Mouse (Mus musculus) splenic B cell, adult 2 months (primary cell): ENCODE measurements around the gene Myt1.
A peak's percentile ranks its signal among the peaks of the same experiment; 100 is the strongest.

Experiments used
- DNase-seq: peaks from one replicate; pipeline ENCODE4 v3.0.0-alpha.2; 2011; ENCODE audit warnings: low read depth, low spot score
- H3K27me3 ChIP-seq: 2 replicates; pipeline ENCODE4 v1.6.1; 2012; ENCODE audit warnings: mild to moderate bottlenecking, low read length, moderate library complexity, mixed read lengths; ENCODE audit not compliant: control insufficient read depth, poor library complexity, insufficient read depth, severe bottlenecking
- H3K36me3 ChIP-seq: 2 replicates; pipeline ENCODE4 v1.6.1; 2012; ENCODE audit warnings: mild to moderate bottlenecking, low read length, moderate library complexity, mixed read lengths; ENCODE audit not compliant: control insufficient read depth, poor library complexity, insufficient read depth, severe bottlenecking

The Myt1 gene

DNA sequence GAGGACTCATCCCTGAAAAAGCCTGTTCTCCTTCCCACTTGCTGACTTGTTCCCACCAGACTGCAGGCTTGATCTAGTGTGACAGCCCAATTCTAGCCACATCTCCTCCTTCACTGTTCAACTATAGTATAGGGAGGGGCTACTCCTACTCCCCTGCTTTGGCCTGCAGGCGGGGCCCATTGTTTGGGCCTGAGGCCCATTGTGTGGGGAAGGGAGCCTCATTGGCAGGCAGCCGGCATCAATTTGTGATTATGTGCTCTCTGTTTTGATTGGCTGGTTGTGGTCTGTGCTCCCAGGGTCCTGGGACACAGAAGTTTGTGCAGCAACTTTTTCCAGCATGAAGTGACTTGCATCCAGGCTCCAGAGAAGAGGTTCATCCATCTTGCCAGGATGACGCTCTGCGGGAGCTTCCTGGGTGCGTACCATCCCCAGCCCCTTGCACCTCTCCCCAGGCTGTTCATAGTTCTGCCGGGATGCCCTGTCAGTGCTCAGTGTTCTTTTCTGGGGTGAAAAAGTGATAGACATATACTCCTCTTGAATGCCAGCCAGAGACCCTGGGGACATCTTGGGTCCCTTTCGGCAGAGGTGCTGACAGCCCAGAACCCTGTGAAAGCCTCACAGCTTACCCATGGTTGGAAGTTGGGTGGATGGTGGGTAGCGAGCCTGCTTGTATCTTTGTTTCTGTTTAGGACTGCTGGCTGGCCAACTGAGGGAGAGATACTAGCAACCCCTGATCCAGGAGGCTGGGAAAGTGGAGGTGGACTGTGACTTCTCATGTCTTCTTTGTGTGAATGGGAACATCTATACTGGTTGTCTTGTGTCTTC, at the start of gene Myt1:
Gene Myt1 (plus strand): TSS at position 327 of the 825 bp plus-strand sequence.
- Histone ChIP-seq H3K36me3 (no peaks in the 10 kb centered on the region), H3K27me3 (no peaks in the 10 kb centered on the region)
- DNase-seq, result no peak

- DNase-seq, result no peak
- no peaks in the 10 kb centered on the region for H3K27me3 ChIP-seq
Observed at GRCm38 (mm10) chr2:181713749-181714148, 49.4 kb upstream of the Myt1 start.

DNA sequence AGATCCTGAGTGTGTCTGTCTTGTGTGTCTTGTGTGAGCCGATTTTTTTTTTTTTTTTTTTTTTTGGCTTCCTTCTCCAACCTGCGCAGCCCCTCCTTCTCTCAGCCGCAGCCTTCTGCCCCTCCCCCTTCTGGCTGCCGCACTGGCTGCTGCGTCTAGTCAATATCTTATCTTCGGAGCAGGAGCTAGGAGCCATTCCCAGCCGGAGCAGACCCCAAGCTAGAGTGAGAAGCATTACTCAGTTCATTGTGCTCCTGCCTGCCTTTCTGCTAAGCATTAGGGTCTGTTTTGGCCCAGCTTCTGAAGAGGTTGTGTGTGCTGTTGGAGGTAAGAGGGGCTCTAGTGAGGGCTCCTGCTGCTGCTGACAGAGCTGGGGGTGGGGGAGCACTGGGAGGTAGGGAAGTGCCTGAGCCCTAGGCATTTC, 48.2 kb upstream of the Myt1 start, which contains the start of gene Oprl1:
Gene Oprl1 (plus strand): TSS at position 114 of the 424 bp plus-strand sequence.
- no peaks in the 10 kb centered on the region for H3K27me3 ChIP-seq
- no peak for DNase-seq
- H3K36me3 ChIP-seq, result no peaks in the 10 kb centered on the region

More at GRCm38 (mm10) chr2:181713749-181714148, 49.4 kb upstream of the Myt1 start:
- H3K36me3 ChIP-seq, result no peaks in the 10 kb centered on the region

DNA sequence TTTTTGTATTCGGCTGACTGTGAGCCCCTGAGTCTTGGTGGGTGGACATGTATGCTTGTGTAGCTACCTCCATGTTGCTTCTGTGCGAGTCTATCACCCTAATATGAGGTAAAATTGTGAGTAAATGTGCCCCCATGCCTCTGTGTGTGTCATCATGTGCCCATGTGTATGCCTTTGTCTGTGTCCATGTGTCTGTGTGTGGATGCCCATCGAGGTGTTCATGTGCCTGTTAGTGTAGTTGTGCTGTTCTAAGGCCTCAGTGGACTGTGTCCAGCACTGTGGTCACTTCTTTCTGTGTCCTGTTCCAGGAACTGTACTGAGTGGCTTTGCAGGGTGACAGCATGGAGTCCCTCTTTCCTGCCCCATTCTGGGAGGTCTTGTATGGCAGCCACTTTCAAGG, 47.8 kb upstream of the Myt1 start:
- no peak for DNase-seq
- Histone ChIP-seq H3K36me3 (no peaks in the 10 kb centered on the region), H3K27me3 (no peaks in the 10 kb centered on the region)

DNA sequence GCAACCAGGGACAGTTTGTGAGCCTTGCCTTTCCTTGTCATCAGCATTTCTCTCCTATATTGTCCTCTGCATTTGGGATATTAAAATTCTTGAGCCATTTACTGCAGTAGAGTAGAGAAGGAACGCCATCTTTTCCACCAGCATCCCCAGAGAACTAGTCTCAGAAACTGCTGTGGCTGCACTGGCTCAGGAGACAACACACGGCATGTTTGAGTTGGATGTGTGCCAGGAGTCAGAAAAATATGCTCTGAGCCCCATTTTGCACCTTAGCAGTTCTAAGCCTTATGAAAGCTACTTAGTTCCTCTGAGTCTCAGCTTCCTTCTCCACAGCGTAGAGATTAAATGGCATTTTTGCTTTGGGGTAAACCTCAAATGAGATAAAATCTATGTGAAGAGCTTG, 46.1 kb upstream of the Myt1 start:
- Histone ChIP-seq H3K27me3 (no peaks in the 10 kb centered on the region), H3K36me3 (no peaks in the 10 kb centered on the region)
- DNase-seq, result no peak

DNA sequence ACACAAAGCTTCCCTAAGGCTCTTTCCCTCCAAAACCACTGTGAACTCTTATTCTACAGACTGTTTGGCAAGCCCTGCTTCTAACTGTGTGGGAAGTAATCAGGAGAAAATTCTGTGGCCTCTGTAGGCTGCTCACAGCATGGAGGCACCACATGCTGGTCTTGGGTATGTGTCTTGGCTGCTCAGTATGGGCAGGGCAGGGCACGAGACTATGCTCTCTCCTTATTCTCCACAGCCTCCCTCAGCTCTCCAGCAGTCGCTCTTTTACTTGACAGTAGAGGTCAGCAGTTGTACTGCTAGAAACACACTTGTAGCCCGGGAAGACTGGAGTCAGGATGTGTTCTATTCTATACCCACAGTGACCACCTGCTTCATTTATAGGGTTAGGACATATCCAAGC, 43.1 kb upstream of the Myt1 start:
- no peak for DNase-seq
- no peaks in the 10 kb centered on the region for H3K36me3 ChIP-seq
- no peaks in the 10 kb centered on the region for H3K27me3 ChIP-seq

DNA sequence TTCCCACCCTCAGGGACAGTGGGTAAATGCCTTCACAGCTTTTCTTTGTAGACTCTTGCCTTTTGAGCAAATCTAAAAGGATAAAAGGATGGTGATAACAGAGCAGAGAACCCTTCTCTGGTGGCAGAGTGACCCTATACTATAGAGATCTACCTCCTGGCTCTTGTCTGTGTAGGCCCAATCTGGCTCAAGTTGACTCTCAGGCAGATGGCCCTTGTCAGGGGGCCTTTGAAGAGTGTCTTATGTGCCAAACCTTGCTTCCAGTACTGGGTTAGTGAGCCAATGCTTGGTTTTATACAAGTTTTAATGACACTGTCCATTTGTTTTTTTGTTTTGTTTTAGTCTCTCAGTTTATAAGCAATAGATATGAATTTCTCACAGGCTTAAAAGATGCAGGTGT, 41.9 kb upstream of the Myt1 start:
- DNase-seq, result no peak
- Histone ChIP-seq H3K27me3 (no peaks in the 10 kb centered on the region), H3K36me3 (no peaks in the 10 kb centered on the region)

DNA sequence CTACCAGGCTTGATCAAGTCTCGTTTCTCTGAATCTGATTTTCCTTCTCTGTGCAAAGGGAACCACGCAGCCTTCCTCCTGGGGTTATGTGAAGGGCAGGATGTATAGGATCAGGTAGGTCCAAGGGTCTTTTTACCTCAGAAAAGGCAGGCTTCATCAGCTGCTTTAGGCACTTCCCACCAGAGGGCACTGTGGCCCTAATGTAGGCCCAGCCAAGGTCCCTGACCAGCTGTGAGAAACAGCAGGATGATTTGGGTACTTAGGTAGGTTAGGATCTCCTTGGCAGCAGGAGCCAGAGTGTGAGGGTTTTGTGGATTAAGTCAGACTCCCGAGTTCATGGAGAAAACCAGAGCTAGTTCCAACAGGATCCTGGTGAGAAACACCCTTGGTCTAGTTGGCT, 40.9 kb upstream of the Myt1 start:
- Histone ChIP-seq H3K36me3 (no peaks in the 10 kb centered on the region), H3K27me3 (no peaks in the 10 kb centered on the region)
- peak; percentile 40 for DNase-seq

- Histone ChIP-seq H3K36me3 (no peaks in the 10 kb centered on the region), H3K27me3 (no peaks in the 10 kb centered on the region)
- no peak for DNase-seq
Observed at GRCm38 (mm10) chr2:181727659-181728262, 35.4 kb upstream of the Myt1 start.

DNA sequence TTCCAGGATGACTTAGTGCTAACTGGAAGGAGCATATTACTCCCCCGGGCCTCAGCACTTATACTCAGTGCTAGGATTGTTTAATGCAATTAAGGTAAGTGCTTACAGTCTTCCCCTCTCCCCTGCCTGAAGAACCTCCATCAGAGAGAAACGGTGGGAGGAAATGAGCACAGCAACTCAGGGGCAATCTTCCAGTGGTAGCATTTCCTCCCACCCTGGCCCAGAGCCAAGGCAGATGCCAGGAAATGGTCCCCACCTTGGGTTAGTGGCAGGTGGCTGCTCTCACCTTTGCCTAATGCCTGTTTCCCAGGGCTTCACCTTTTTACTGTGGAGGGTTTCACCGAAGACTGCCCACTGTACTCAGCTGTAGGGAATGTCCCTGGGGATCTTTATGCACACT, 33.1 kb upstream of the Myt1 start:
- H3K27me3 ChIP-seq, result no peaks in the 10 kb centered on the region
- H3K36me3 ChIP-seq, result no peaks in the 10 kb centered on the region
- no peak for DNase-seq

DNA sequence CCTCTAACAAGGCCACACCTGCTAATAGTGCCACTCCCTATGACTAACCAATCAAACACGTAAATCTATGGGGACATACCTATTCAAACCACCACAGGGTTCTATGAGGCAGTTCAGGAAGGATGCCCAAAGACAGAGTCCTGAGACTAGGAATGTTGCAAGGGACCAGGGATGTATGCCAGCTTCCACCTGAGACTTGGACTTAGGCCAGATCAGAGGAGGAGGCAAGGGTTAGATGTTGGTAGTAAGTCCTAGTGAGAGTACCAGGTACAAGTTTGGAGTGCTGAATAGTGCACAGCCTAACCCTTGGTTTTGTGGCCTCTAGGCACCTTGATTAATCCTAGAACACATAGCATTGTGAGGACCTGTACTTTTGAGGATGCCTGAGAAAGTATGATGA, 10.5 kb upstream of the Myt1 start:
- Histone ChIP-seq H3K36me3 (no peaks in the 10 kb centered on the region), H3K27me3 (no peaks in the 10 kb centered on the region)
- DNase-seq, result no peak

GRCm38 (mm10) chr2:181758147-181758725, 4.9 kb upstream of the Myt1 start:
- Histone ChIP-seq H3K27me3 (no peaks in the 10 kb centered on the region), H3K36me3 (no peaks in the 10 kb centered on the region)
- no peak for DNase-seq

DNA sequence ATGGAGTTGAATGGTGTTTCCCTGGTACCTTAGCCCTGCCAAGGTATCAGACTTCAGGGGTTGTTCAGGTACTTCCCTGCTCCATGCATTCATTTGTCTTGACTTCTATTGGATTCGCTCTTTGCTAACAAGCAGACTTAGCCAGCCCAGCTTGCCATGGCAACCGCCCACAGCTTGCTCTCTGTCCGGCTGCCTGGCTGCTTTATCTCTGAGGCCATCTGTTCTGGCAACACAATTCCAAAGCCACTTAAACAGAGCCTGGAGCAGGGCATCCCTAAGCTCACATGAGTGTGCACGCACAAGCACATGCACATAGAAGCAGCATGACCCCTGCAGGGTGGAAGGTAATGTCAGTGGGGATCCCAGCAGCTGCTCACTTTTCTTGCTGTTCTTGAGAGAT, 4.1 kb upstream of the Myt1 start:
- Histone ChIP-seq H3K27me3 (no peaks in the 10 kb centered on the region), H3K36me3 (no peaks in the 10 kb centered on the region)
- DNase-seq, result no peak

- DNase-seq, result no peak
- Histone ChIP-seq H3K27me3 (no peaks in the 10 kb centered on the region), H3K36me3 (no peaks in the 10 kb centered on the region)
Observed at GRCm38 (mm10) chr2:181763886-181764527, 875 bp downstream of the Myt1 start.

DNA sequence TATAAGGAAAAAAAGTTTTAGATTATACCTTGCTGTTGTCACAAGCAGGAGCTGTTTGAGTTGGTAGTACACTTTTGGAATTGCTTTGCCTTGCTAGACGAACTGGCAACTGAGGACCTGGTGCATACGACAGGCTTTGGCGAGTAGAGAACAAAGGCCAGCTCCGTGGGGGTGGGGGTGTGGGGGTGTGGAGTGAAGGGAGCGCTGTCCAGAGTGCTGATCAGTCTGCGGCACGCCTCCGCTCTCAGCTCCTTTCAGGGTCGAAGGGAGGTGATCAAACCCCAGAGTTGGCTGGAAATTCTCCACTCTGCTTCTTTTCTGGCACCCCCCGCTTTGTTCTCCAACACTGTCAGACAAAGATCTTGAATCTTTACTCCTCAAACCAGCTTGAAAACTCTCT, 1.5 kb downstream of the Myt1 start:
- no peaks in the 10 kb centered on the region for H3K36me3 ChIP-seq
- no peaks in the 10 kb centered on the region for H3K27me3 ChIP-seq
- DNase-seq, result peak; percentile 6
